Mouse (Mus musculus): ENCODE data around the gene Dusp16.

DNA sequence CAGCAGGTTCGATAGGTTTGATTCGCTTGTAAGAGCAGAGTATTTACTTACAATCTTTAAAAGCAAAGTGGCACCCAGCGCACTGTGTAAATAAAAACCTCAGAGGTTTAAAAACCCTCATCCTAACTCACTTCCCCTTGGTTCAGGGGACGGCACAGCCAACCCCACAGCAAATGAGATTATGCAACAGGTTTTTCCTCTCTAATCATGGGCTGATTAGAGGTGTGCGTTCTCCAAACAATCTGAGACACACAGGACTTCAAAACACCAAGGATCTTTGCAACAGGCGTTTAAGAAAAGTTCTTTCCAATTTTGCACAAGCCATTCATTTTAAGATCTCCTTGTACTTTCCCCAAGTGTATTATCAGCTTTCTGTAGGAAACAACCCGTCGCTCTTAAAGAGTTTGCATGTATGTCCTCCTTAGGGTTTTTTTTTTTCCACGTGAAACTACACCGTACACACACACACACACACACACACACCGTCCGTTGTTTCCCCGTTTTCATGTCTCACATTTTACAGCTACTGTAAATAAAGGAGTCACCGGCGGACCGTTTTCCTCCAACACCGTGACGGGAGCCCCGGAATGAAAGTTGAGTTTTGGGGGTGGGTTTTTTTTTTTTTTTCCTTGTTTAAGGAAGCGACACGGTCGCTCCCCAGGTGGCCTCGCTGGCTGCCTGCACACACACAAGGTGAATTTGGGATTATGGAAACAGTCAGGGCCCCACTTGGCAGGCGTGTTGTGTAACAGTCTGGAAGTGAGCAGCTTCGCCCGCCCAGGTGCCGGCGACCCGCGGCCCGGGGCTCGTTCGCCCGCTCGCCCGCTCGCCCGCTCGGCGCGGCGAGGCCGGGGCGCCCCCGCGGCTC lies 940 bp downstream of the Dusp16 start:
- TF ChIP-seq GATA1 (IDR thresholded peaks at IDR 0.05; ENCODE audit: low read length) = no peak
- TF ChIP-seq TAL1 (IDR thresholded peaks at IDR 0.05; ENCODE audit: low read length) = no peak

All from erythroblast, embryonic 14.5 days (primary cell).